Mouse (Mus musculus) bone marrow, adult 2 months (tissue): ENCODE data around the gene Ttc7.

Source experiments
- CTCF ChIP-seq: fragments of 200-500 bp; IDR thresholded peaks from 2 replicates; pipeline ENCODE4 v1.5.1; 2011; ENCODE audit warnings: low read length, control low read depth; ENCODE audit not compliant: control insufficient read depth, insufficient read depth
- POLR2A ChIP-seq: fragments of 200-500 bp; IDR thresholded peaks from 2 replicates; pipeline ENCODE4 v1.6.1; 2011; ENCODE audit warnings: low read depth, mild to moderate bottlenecking, control low read depth, low read length, borderline replicate concordance; ENCODE audit not compliant: control insufficient read depth

GRCm38 (mm10) chr17:87372189-87372588, 89.5 kb downstream of the Ttc7 start:
- no peak for TF ChIP-seq CTCF
- no peak for TF ChIP-seq POLR2A
